Mouse (Mus musculus): ENCODE data around the gene Trim40. TPM values are rescaled to one million over a fixed set of nuclear protein-coding genes. Genes with fewer than 3 reads are reported as not detected.

Gene Trim40
- 2.3 and 2.6 TPM in 2 replicates for polyA plus RNA-seq (2015; fragmentation: Nextera tagmentation; extraction: Ambion mirVana)

DNA sequence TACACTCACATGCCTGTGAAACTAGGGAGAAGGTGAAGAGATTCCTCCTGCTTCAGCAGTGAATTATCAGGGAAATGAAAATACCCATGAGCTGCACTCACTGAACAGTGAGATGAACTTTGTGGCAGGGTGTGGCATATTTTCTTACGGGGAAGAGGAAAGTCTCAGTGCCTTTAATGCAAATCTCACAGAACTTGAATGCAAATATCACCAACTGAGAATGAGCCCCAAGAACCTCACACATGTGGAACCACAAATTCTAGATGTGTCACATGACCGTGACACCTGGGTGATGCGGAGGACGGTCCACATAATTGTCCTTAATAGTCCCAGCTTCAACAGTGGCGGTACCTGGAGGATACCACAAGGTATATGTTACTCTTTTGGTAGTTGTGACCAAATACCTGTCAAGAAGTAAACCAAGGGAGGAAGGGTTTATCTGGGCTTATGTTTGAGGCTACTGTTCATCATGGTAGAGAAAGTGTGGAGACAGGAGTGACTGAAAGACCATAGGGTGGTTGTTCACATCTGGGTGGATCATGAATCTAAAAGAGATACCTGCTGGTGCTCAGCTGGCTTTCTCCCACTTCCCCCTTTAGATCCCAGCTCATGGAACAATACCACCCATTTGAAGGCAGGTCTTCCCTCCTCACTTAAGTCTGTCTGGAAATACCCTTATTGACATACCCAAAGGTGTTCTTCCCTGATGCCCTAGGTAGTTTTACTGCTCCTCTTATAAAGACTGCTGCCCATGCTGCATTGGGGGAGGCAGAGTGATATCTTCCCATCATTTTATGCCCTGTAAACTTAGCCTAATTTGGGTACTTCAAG lies at the start of gene Trim40:
Gene Trim40, minus strand, starts transcription at position 51 of the 831 bp plus-strand sequence.
- no peaks in the 10 kb centered on the region for H3K36me3 ChIP-seq (ENCODE audit: control insufficient read depth, insufficient read depth, low read length)
- ATAC-seq: peak; percentile 31
- H3K9me3 ChIP-seq (ENCODE audit: control insufficient read depth, low read length): no peaks in the 10 kb centered on the region
- H3K4me1 ChIP-seq (ENCODE audit: control insufficient read depth, insufficient read depth, low read length): 0 out of 2 replicates have a peak, but pooled peaks cover 1% of the 10 kb centered on the region
- peak within 1 kb of the TSS; percentile 38 for H3K27ac ChIP-seq (ENCODE audit: low read length)
- no peaks in the 10 kb centered on the region for H3K27me3 ChIP-seq (replicated peaks; ENCODE audit: control insufficient read depth, insufficient read depth, low read length)
- no peak within 1 kb of the TSS for H3K9ac ChIP-seq (ENCODE audit: low read depth, low read length)
- WGBS: 79% methylated on average over 5 of the region's 5 CpGs
- H3K4me2 ChIP-seq (ENCODE audit: low read depth, low read length): no peak within 1 kb of the TSS
- no peak within 1 kb of the TSS for H3K4me3 ChIP-seq (ENCODE audit: low read length)

DNA sequence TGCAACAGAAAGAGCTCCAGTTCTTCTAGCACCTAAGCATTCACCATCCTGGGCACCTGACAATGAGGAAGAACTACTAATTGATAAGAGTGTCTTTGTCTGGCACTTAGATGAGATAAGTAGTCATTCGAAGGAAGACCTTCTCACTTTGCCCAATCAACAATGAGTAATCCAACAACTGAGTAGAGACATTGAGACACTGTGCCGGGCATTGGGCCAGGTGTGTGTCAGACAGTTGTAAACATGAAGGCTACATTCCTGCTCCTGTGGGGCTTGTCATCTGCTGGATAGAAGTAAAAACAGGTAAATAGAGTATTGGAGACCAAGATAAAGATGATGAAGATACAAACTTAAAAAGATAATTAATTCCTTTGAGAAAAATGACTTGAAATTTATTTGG lies 48.1 kb upstream of the Trim40 start:
- 71% methylated on average over 2 of the region's 2 CpGs for WGBS
- no peaks in the 10 kb centered on the region for H3K9me3 ChIP-seq (ENCODE audit: control insufficient read depth, low read length)
- no peak overlapping the region for H3K4me3 ChIP-seq (ENCODE audit: low read length)
- no peak for ATAC-seq
- H3K9ac ChIP-seq (ENCODE audit: low read depth, low read length): no peak overlapping the region
- no peaks in the 10 kb centered on the region for H3K36me3 ChIP-seq (ENCODE audit: control insufficient read depth, insufficient read depth, low read length)
- peaks cover 5% of the 10 kb centered on the region for H3K4me1 ChIP-seq (ENCODE audit: control insufficient read depth, insufficient read depth, low read length)
- H3K27ac ChIP-seq (ENCODE audit: low read length): no peak overlapping the region
- peaks cover 15% of the 10 kb centered on the region for H3K27me3 ChIP-seq (replicated peaks; ENCODE audit: control insufficient read depth, insufficient read depth, low read length)
- H3K4me2 ChIP-seq (ENCODE audit: low read depth, low read length): no peak overlapping the region

DNA sequence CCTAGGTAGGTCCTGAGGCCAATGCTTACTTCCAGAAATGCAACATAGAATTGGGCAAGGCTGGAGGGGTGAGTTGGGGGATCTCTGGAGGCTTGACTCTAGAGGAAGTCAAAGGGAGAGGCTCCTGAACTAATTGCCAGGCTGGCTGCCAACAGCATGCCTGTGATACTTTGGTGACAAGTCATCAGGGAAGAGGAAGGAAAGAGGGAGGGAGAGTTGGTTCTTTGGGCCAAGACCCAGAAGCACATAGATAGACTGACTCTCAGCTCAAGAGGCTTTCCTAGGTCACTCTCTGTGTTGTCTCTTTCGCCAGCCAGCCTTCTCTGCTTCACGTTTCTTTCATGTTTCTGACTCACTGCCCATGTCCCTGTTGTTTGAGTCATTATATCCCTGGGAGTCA lies 41.9 kb upstream of the Trim40 start:
- Histone ChIP-seq H3K9me3 (ENCODE audit: control insufficient read depth, low read length) (no peaks in the 10 kb centered on the region), H3K4me2 (ENCODE audit: low read depth, low read length) (no peak overlapping the region), H3K4me1 (ENCODE audit: control insufficient read depth, insufficient read depth, low read length) (no peaks in the 10 kb centered on the region), H3K27ac (ENCODE audit: low read length) (no peak overlapping the region), H3K27me3 (replicated peaks; ENCODE audit: control insufficient read depth, insufficient read depth, low read length) (no peaks in the 10 kb centered on the region), H3K4me3 (ENCODE audit: low read length) (no peak overlapping the region), H3K9ac (ENCODE audit: low read depth, low read length) (no peak overlapping the region), H3K36me3 (ENCODE audit: control insufficient read depth, insufficient read depth, low read length) (no peaks in the 10 kb centered on the region)
- WGBS: 67% methylated on average over 2 of the region's 2 CpGs
- ATAC-seq: no peak

DNA sequence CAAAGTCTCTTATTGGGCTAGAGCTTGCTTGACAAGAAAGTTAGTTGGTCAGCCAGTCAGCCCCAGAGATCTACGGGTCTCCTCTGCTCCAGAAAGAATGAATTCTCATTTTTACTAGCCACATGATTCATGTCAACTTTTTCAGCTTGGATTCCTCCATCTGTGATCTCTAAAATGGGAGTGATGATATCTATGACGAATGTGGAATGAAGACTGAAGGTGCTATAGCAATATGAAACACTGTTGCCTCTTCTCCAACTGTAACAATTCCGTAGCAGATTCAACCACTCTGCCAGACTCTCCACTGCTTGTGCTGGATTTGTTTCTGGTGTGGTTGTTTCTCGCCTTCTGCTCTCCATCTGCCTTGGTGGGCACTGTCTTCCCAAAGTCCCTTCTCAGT lies 41.2 kb upstream of the Trim40 start:
- Histone ChIP-seq H3K9me3 (ENCODE audit: control insufficient read depth, low read length) (no peaks in the 10 kb centered on the region), H3K4me3 (ENCODE audit: low read length) (no peak overlapping the region), H3K27ac (ENCODE audit: low read length) (no peak overlapping the region), H3K4me2 (ENCODE audit: low read depth, low read length) (no peak overlapping the region), H3K36me3 (ENCODE audit: control insufficient read depth, insufficient read depth, low read length) (no peaks in the 10 kb centered on the region), H3K4me1 (ENCODE audit: control insufficient read depth, insufficient read depth, low read length) (no peaks in the 10 kb centered on the region), H3K27me3 (replicated peaks; ENCODE audit: control insufficient read depth, insufficient read depth, low read length) (no peaks in the 10 kb centered on the region), H3K9ac (ENCODE audit: low read depth, low read length) (no peak overlapping the region)
- WGBS: 80% methylated on average over 4 of the region's 4 CpGs
- no peak for ATAC-seq

DNA sequence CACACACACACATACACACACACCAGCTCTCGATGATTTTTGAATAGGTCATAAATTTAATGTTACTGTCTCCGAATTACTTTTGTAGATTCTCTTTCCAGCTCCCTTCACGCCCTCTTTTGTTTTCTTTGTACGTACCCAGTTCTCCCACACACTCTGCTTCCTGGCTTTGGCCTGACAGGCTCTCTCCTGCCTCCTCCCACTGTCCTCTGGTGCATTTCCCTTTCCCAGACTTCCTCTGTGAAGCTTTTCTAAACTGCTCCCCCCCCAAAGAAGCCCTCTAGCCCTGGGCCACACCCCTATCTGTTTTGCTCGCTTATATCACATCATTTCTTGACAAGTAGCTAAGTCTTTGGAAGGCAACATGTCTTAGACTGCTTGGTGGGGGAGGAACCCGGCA lies 40.3 kb upstream of the Trim40 start:
- H3K4me2 ChIP-seq (ENCODE audit: low read depth, low read length): no peak overlapping the region
- no peaks in the 10 kb centered on the region for H3K4me1 ChIP-seq (ENCODE audit: control insufficient read depth, insufficient read depth, low read length)

DNA sequence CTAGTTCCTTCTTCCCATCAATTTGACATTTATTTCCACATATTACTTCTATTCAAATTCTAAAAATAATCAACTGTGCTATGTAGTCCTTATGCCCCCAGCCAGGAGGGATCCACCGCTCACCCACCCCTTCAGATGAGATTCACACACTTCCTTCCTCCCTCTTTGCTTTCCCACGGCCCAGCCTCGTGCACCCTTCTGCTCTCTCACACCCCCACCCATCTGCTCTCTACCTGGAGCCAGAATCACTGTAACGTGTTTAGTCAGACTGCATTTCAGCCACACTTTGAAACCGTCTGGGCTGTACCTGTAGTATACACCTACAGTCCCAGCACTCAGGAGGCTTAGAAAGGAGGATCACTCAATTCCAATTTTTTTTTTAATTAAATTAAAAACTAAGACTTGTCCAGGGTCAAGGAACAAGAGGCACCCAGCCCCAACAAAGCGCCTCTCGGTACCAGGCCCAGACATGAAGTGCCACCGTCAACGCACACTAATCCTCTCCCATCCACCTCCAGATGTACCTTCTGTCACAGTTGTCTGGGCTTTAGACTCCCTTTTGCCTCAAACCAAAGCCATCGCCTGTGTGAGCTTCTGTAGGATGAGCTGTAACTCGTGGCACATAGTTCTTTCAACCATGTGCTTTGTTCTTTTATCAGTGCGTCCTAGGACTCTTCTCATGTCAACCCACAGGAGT lies 39.5 kb upstream of the Trim40 start:
- 75% methylated on average over 12 of the region's 12 CpGs for WGBS
- H3K9ac ChIP-seq (ENCODE audit: low read depth, low read length): no peak overlapping the region
- no peak for ATAC-seq
- no peaks in the 10 kb centered on the region for H3K36me3 ChIP-seq (ENCODE audit: control insufficient read depth, insufficient read depth, low read length)
- H3K27me3 ChIP-seq (replicated peaks; ENCODE audit: control insufficient read depth, insufficient read depth, low read length): no peaks in the 10 kb centered on the region
- H3K4me1 ChIP-seq (ENCODE audit: control insufficient read depth, insufficient read depth, low read length): no peaks in the 10 kb centered on the region
- no peak overlapping the region for H3K4me3 ChIP-seq (ENCODE audit: low read length)
- no peak overlapping the region for H3K27ac ChIP-seq (ENCODE audit: low read length)
- H3K4me2 ChIP-seq (ENCODE audit: low read depth, low read length): no peak overlapping the region
- no peaks in the 10 kb centered on the region for H3K9me3 ChIP-seq (ENCODE audit: control insufficient read depth, low read length)

More for the DNA sequence above, 40.3 kb upstream of the Trim40 start:
- WGBS: 68% methylated on average over 6 of the region's 6 CpGs
- no peaks in the 10 kb centered on the region for H3K36me3 ChIP-seq (ENCODE audit: control insufficient read depth, insufficient read depth, low read length)
- no peaks in the 10 kb centered on the region for H3K9me3 ChIP-seq (ENCODE audit: control insufficient read depth, low read length)
- no peak overlapping the region for H3K27ac ChIP-seq (ENCODE audit: low read length)
- H3K27me3 ChIP-seq (replicated peaks; ENCODE audit: control insufficient read depth, insufficient read depth, low read length): no peaks in the 10 kb centered on the region
- no peak overlapping the region for H3K9ac ChIP-seq (ENCODE audit: low read depth, low read length)
- no peak for ATAC-seq
- H3K4me3 ChIP-seq (ENCODE audit: low read length): no peak overlapping the region

DNA sequence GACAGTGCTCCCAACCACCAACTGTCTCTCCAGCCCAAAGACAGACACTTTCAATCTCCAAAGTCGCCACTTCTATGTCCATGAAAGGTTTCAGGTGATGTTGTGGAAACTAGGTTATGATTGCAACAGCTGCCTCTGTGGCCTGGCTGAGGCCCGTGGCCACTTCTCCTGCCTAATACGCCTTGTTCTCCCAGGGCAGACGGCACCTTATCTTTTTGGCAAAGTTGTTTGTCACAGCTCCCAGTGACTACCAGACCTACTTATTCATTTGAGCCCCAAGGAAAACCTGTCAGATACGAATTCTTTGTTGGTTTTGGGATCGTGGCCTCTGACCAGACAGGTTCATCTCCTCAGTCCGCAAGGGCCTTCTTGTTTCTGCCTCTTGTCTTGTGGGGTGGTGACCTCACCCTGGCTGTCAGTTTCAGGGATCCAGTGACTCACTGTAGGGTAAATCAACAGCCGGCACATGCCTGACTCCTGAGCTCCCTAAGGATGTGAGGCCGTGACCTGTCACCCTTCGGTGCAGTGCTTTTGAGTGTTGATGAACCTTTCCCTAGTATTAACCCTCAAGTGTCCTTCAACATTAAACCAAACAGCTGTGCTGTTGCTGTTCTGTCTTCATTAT lies 37.7 kb upstream of the Trim40 start:
- 30% methylated on average over 10 of the region's 10 CpGs for WGBS
- ATAC-seq: no peak

DNA sequence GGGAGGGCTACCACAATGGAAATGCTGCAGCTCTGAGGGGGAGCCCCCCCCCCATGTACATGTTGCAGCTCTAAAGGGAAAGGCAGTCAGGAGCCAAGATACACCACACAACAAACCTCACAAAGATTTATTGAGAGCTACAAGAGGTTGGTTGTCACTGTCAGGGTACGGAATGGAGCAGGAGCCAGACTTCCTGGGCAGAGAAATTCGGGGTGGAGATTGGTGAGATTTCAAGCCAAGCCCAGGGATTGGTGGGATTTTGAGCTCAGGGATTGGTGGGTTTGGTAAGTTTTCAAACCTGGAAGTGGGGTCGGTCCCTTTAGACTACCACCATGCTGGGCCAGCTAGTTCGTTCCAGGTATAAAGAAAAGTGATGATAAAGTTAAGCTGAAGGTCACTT lies 33.6 kb upstream of the Trim40 start:
- H3K4me2 ChIP-seq (ENCODE audit: low read depth, low read length): no peak overlapping the region
- no peaks in the 10 kb centered on the region for H3K36me3 ChIP-seq (ENCODE audit: control insufficient read depth, insufficient read depth, low read length)
- H3K27ac ChIP-seq (ENCODE audit: low read length): no peak overlapping the region
- no peak for ATAC-seq
- no peaks in the 10 kb centered on the region for H3K27me3 ChIP-seq (replicated peaks; ENCODE audit: control insufficient read depth, insufficient read depth, low read length)
- no peaks in the 10 kb centered on the region for H3K9me3 ChIP-seq (ENCODE audit: control insufficient read depth, low read length)
- H3K4me3 ChIP-seq (ENCODE audit: low read length): no peak overlapping the region
- H3K9ac ChIP-seq (ENCODE audit: low read depth, low read length): no peak overlapping the region
- 69% methylated on average over 4 of the region's 4 CpGs for WGBS
- no peaks in the 10 kb centered on the region for H3K4me1 ChIP-seq (ENCODE audit: control insufficient read depth, insufficient read depth, low read length)

More for the DNA sequence above, 37.7 kb upstream of the Trim40 start:
- Histone ChIP-seq H3K9ac (ENCODE audit: low read depth, low read length) (no peak overlapping the region), H3K27me3 (replicated peaks; ENCODE audit: control insufficient read depth, insufficient read depth, low read length) (no peaks in the 10 kb centered on the region), H3K4me2 (ENCODE audit: low read depth, low read length) (no peak overlapping the region), H3K9me3 (ENCODE audit: control insufficient read depth, low read length) (no peaks in the 10 kb centered on the region), H3K4me1 (ENCODE audit: control insufficient read depth, insufficient read depth, low read length) (no peaks in the 10 kb centered on the region), H3K4me3 (ENCODE audit: low read length) (no peak overlapping the region), H3K36me3 (ENCODE audit: control insufficient read depth, insufficient read depth, low read length) (no peaks in the 10 kb centered on the region), H3K27ac (ENCODE audit: low read length) (no peak overlapping the region)

DNA sequence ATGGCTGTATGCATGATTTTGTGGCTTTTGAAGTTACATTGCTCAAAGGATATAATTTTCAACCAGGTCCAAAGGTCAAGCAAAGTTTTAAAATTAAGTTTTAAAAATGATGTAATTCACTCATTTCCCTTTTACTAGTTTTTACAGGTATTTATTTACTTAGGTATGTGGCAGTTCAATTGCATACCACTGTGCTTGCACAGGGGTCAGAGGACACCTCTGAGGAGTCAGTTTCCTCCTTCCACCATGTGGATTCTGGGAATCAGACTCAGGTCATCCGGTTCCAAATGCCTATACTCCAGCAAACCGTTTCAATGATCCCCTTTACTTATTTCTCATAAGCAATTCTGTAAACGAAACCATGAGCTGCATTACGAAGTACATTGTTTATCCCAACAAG lies 32.8 kb upstream of the Trim40 start:
- H3K4me1 ChIP-seq (ENCODE audit: control insufficient read depth, insufficient read depth, low read length): no peaks in the 10 kb centered on the region
- H3K4me3 ChIP-seq (ENCODE audit: low read length): no peak overlapping the region
- H3K4me2 ChIP-seq (ENCODE audit: low read depth, low read length): no peak overlapping the region
- no peaks in the 10 kb centered on the region for H3K9me3 ChIP-seq (ENCODE audit: control insufficient read depth, low read length)
- WGBS: 73% methylated on average over 4 of the region's 4 CpGs
- no peaks in the 10 kb centered on the region for H3K36me3 ChIP-seq (ENCODE audit: control insufficient read depth, insufficient read depth, low read length)
- H3K27ac ChIP-seq (ENCODE audit: low read length): no peak overlapping the region
- H3K27me3 ChIP-seq (replicated peaks; ENCODE audit: control insufficient read depth, insufficient read depth, low read length): no peaks in the 10 kb centered on the region
- no peak overlapping the region for H3K9ac ChIP-seq (ENCODE audit: low read depth, low read length)
- peak; percentile 69 for ATAC-seq

Measured in intestine, embryonic 16.5 days (tissue).